Mouse (Mus musculus): ENCODE results near the gene Ptprg. TPM values are rescaled to one million over a fixed set of nuclear protein-coding genes. Genes with fewer than 3 reads are reported as not detected.

The Ptprg gene
- polyA plus RNA-seq, 1 experiment from 2014 or later = 50.1 TPM

DNA sequence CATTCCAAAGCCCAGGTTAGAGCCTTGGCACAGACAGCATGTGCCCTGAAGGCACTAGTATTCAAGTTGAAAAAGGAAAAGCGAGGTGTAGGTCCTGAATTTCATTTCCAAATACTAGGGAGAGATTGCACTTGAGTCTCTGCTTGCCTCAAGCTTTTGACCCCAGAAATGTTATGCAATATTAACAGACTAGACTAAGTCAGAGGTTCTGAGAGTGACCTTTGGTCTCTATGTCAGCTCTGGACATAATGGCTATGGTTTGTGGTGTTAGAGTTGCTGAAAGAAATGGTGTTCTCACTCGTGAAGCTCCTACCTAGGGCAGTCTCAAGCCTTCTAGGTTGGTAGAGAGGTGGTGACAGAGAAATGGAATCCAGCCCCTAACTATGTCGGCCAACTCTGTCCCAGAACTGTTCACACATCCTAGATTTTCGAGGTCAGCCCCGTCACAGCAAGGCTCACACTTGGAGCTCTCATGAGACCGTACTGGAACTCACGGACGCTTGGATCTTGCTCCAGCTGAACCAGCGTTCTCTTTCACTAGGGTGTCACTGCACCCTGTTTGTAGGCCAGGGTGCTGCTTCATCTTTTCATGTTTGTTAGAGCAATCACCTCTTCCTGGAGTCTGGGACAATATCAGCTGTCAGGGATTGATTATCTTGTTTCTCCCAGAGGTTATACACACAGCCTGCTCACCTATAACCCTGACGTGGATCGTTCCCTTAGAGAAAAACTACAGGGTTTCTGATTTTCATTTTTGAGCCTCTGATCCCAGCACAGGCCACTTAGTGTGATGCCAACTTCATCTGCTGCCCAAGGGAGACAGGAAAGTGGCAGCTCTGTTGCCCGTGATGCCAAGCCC lies 551.2 kb downstream of the Ptprg start:
- ATAC-seq (ENCODE audit: low FRiP score, low TSS enrichment) (no peak), DNase-seq (no peak)
- Histone ChIP-seq H3K9ac (replicated peaks; ENCODE audit: low read length) (no peak overlapping the region), H3K4me1 (ENCODE audit: control insufficient read depth, insufficient read depth, low read length) (0 out of 2 replicates have a peak, but pooled peaks cover 7% of the 10 kb centered on the region), H3K9me3 (ENCODE audit: control insufficient read depth, low read length) (no peaks in the 10 kb centered on the region), H3K4me2 (ENCODE audit: low read length) (no peak overlapping the region), H3K27me3 (ENCODE audit: control insufficient read depth, insufficient read depth, low read length) (no peaks in the 10 kb centered on the region), H3K27ac (replicated peaks; ENCODE audit: low read depth, low read length) (no peak overlapping the region), H3K36me3 (ENCODE audit: control insufficient read depth, insufficient read depth, low read length) (no peaks in the 10 kb centered on the region), H3K4me3 (replicated peaks; ENCODE audit: low read depth, low read length) (no peak overlapping the region)
- 85% methylated on average over 12 of the region's 12 CpGs for WGBS

GRCm38 (mm10) chr14:12105156-12105430 lies 551.8 kb downstream of the Ptprg start:
- Histone ChIP-seq H3K9ac (replicated peaks; ENCODE audit: low read length) (no peak overlapping the region), H3K27ac (replicated peaks; ENCODE audit: low read depth, low read length) (no peak overlapping the region), H3K4me3 (replicated peaks; ENCODE audit: low read depth, low read length) (no peak overlapping the region), H3K4me2 (ENCODE audit: low read length) (no peak overlapping the region), H3K36me3 (ENCODE audit: control insufficient read depth, insufficient read depth, low read length) (no peaks in the 10 kb centered on the region), H3K27me3 (ENCODE audit: control insufficient read depth, insufficient read depth, low read length) (no peaks in the 10 kb centered on the region), H3K9me3 (ENCODE audit: control insufficient read depth, low read length) (no peaks in the 10 kb centered on the region), H3K4me1 (ENCODE audit: control insufficient read depth, insufficient read depth, low read length) (0 out of 2 replicates have a peak, but pooled peaks cover 7% of the 10 kb centered on the region)
- DNase-seq (no peak), ATAC-seq (ENCODE audit: low FRiP score, low TSS enrichment) (no peak)
- 90% methylated on average over 2 of the region's 2 CpGs for WGBS

DNA sequence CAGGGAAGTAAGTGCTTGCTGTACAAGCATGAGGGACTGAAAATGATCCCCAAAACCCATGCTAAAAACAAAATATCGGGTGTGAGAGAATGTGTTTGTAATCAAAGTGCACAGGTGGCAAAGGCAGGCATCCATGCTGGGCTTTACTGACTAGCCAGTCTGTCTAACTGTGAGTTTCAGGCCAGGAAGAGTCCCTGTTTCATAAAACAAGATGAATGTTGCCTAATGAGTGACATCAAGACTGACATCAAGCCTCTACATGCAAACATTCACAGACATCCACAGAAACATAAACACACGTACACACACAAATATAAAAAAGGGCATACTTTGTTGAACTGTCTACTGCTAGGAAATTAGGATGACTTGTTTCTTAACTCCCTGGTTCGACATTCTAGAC lies 552.3 kb downstream of the Ptprg start:
- H3K9ac ChIP-seq (replicated peaks; ENCODE audit: low read length) = no peak overlapping the region
- DNase-seq (no peak), ATAC-seq (ENCODE audit: low FRiP score, low TSS enrichment) (no peak)
- no peak overlapping the region for H3K4me2 ChIP-seq (ENCODE audit: low read length)
- no peaks in the 10 kb centered on the region for H3K36me3 ChIP-seq (ENCODE audit: control insufficient read depth, insufficient read depth, low read length)
- 0 out of 2 replicates have a peak, but pooled peaks cover 7% of the 10 kb centered on the region for H3K4me1 ChIP-seq (ENCODE audit: control insufficient read depth, insufficient read depth, low read length)
- H3K27me3 ChIP-seq (ENCODE audit: control insufficient read depth, insufficient read depth, low read length) = no peaks in the 10 kb centered on the region
- 93% methylated on average over 3 of the region's 3 CpGs for WGBS
- no peaks in the 10 kb centered on the region for H3K9me3 ChIP-seq (ENCODE audit: control insufficient read depth, low read length)
- H3K27ac ChIP-seq (replicated peaks; ENCODE audit: low read depth, low read length) = no peak overlapping the region
- H3K4me3 ChIP-seq (replicated peaks; ENCODE audit: low read depth, low read length) = no peak overlapping the region

GRCm38 (mm10) chr14:12107459-12107858 lies 554.1 kb downstream of the Ptprg start:
- H3K4me2 ChIP-seq (ENCODE audit: low read length) = no peak overlapping the region
- H3K9me3 ChIP-seq (ENCODE audit: control insufficient read depth, low read length) = no peaks in the 10 kb centered on the region
- H3K4me1 ChIP-seq (ENCODE audit: control insufficient read depth, insufficient read depth, low read length) = no peaks in the 10 kb centered on the region
- ATAC-seq (ENCODE audit: low FRiP score, low TSS enrichment) (no peak), DNase-seq (no peak)
- H3K4me3 ChIP-seq (replicated peaks; ENCODE audit: low read depth, low read length) = no peak overlapping the region
- H3K36me3 ChIP-seq (ENCODE audit: control insufficient read depth, insufficient read depth, low read length) = no peaks in the 10 kb centered on the region
- no peak overlapping the region for H3K9ac ChIP-seq (replicated peaks; ENCODE audit: low read length)
- H3K27ac ChIP-seq (replicated peaks; ENCODE audit: low read depth, low read length) = no peak overlapping the region
- no peaks in the 10 kb centered on the region for H3K27me3 ChIP-seq (ENCODE audit: control insufficient read depth, insufficient read depth, low read length)
- 71% methylated on average over 7 of the region's 7 CpGs for WGBS

DNA sequence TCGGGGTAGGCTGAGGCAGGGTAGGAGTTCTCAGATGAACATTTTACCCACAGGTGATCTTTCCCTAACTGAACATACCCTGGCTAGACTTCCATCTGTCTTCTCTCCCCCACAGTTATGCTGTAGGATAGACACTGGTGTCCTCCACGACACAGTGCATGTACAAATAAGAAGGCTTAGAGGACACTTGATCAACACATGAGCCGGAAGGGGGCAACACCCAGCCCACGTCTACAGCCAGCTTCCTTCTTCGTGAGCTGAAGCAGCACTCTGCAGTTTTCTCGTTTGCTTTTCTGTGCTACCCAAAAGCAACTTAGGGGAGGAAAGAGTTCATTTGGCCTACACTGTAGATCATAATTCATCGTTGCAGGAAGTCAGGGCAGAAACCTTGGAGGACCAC lies 554.7 kb downstream of the Ptprg start:
- H3K9ac ChIP-seq (replicated peaks; ENCODE audit: low read length) = no peak overlapping the region
- no peak for DNase-seq
- H3K36me3 ChIP-seq (ENCODE audit: control insufficient read depth, insufficient read depth, low read length) = no peaks in the 10 kb centered on the region
- H3K9me3 ChIP-seq (ENCODE audit: control insufficient read depth, low read length) = no peaks in the 10 kb centered on the region
- H3K4me2 ChIP-seq (ENCODE audit: low read length) = no peak overlapping the region
- no peak for ATAC-seq (ENCODE audit: low FRiP score, low TSS enrichment)
- no peaks in the 10 kb centered on the region for H3K4me1 ChIP-seq (ENCODE audit: control insufficient read depth, insufficient read depth, low read length)
- no peak overlapping the region for H3K27ac ChIP-seq (replicated peaks; ENCODE audit: low read depth, low read length)
- H3K4me3 ChIP-seq (replicated peaks; ENCODE audit: low read depth, low read length) = no peak overlapping the region
- 92% methylated on average over 7 of the region's 7 CpGs for WGBS
- H3K27me3 ChIP-seq (ENCODE audit: control insufficient read depth, insufficient read depth, low read length) = no peaks in the 10 kb centered on the region

- no peaks in the 10 kb centered on the region for H3K27me3 ChIP-seq (ENCODE audit: control insufficient read depth, insufficient read depth, low read length)
- ATAC-seq (ENCODE audit: low FRiP score, low TSS enrichment) (no peak), DNase-seq (peak; percentile 23)
- H3K4me2 ChIP-seq (ENCODE audit: low read length) = no peak overlapping the region
- H3K9ac ChIP-seq (replicated peaks; ENCODE audit: low read length) = no peak overlapping the region
- WGBS = 68% methylated on average over 2 of the region's 2 CpGs
- no peaks in the 10 kb centered on the region for H3K4me1 ChIP-seq (ENCODE audit: control insufficient read depth, insufficient read depth, low read length)
- H3K4me3 ChIP-seq (replicated peaks; ENCODE audit: low read depth, low read length) = no peak overlapping the region
- no peaks in the 10 kb centered on the region for H3K9me3 ChIP-seq (ENCODE audit: control insufficient read depth, low read length)
- H3K27ac ChIP-seq (replicated peaks; ENCODE audit: low read depth, low read length) = no peak overlapping the region
- no peaks in the 10 kb centered on the region for H3K36me3 ChIP-seq (ENCODE audit: control insufficient read depth, insufficient read depth, low read length)
Measured at GRCm38 (mm10) chr14:12112548-12113011, 559.2 kb downstream of the Ptprg start.

DNA sequence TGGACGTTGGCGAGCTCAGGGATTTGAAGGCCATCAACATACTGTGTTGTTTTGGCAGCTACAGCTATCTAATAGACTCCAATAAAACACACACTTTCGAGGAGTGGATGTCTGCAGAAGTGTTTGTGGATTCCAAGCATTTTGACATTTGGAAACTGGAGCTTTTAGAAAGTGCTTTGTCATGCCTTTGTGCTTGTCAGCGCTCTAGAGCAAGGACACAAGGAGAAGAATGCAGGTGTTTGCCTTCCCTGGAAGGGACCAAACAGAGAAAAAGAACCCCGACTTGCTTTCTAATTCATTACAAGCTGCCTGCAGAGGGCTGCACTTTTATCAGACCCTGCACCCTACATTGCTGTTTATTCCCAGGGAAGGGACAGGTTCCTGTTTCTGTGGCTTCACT lies 560.0 kb downstream of the Ptprg start:
- H3K4me2 ChIP-seq (ENCODE audit: low read length) = no peak overlapping the region
- DNase-seq (no peak), ATAC-seq (ENCODE audit: low FRiP score, low TSS enrichment) (no peak)
- no peak overlapping the region for H3K9ac ChIP-seq (replicated peaks; ENCODE audit: low read length)
- no peak overlapping the region for H3K4me3 ChIP-seq (replicated peaks; ENCODE audit: low read depth, low read length)
- H3K36me3 ChIP-seq (ENCODE audit: control insufficient read depth, insufficient read depth, low read length) = no peaks in the 10 kb centered on the region
- H3K27me3 ChIP-seq (ENCODE audit: control insufficient read depth, insufficient read depth, low read length) = no peaks in the 10 kb centered on the region
- no peak overlapping the region for H3K27ac ChIP-seq (replicated peaks; ENCODE audit: low read depth, low read length)
- WGBS = 70% methylated on average over 5 of the region's 5 CpGs
- H3K9me3 ChIP-seq (ENCODE audit: control insufficient read depth, low read length) = no peaks in the 10 kb centered on the region
- H3K4me1 ChIP-seq (ENCODE audit: control insufficient read depth, insufficient read depth, low read length) = no peaks in the 10 kb centered on the region

DNA sequence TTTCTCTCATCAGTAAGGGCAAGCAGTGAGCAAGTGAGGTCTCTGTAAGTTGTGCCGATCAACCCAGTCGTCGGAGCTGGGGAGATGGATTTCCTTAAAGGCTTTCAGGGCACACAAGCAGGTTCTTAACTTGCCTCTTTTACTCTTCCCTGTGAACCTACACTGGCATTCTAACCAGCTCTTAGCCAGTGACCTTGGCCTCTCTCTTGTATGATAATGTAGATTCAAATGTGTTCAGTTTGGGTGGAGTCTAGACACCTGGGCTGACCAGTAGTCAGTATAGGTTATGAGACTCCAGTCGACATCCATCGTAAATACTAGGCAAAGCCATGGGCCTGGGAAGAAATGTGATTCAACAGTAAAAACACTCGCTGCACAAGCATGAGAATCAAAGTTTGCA lies 560.7 kb downstream of the Ptprg start:
- no peak overlapping the region for H3K9ac ChIP-seq (replicated peaks; ENCODE audit: low read length)
- no peak for ATAC-seq (ENCODE audit: low FRiP score, low TSS enrichment)
- H3K4me3 ChIP-seq (replicated peaks; ENCODE audit: low read depth, low read length) = no peak overlapping the region
- 90% methylated on average over 6 of the region's 6 CpGs for WGBS
- no peaks in the 10 kb centered on the region for H3K36me3 ChIP-seq (ENCODE audit: control insufficient read depth, insufficient read depth, low read length)
- no peak overlapping the region for H3K4me2 ChIP-seq (ENCODE audit: low read length)
- no peaks in the 10 kb centered on the region for H3K4me1 ChIP-seq (ENCODE audit: control insufficient read depth, insufficient read depth, low read length)
- H3K27ac ChIP-seq (replicated peaks; ENCODE audit: low read depth, low read length) = no peak overlapping the region
- no peaks in the 10 kb centered on the region for H3K27me3 ChIP-seq (ENCODE audit: control insufficient read depth, insufficient read depth, low read length)
- DNase-seq = no peak
- H3K9me3 ChIP-seq (ENCODE audit: control insufficient read depth, low read length) = no peaks in the 10 kb centered on the region

GRCm38 (mm10) chr14:12119260-12119659 lies 565.9 kb downstream of the Ptprg start:
- H3K36me3 ChIP-seq (ENCODE audit: control insufficient read depth, insufficient read depth, low read length) = no peaks in the 10 kb centered on the region
- H3K9me3 ChIP-seq (ENCODE audit: control insufficient read depth, low read length) = no peaks in the 10 kb centered on the region
- H3K27me3 ChIP-seq (ENCODE audit: control insufficient read depth, insufficient read depth, low read length) = no peaks in the 10 kb centered on the region
- no peak overlapping the region for H3K4me3 ChIP-seq (replicated peaks; ENCODE audit: low read depth, low read length)
- 57% methylated on average over 8 of the region's 8 CpGs for WGBS
- no peaks in the 10 kb centered on the region for H3K4me1 ChIP-seq (ENCODE audit: control insufficient read depth, insufficient read depth, low read length)
- no peak overlapping the region for H3K9ac ChIP-seq (replicated peaks; ENCODE audit: low read length)
- H3K27ac ChIP-seq (replicated peaks; ENCODE audit: low read depth, low read length) = no peak overlapping the region
- no peak overlapping the region for H3K4me2 ChIP-seq (ENCODE audit: low read length)
- ATAC-seq (ENCODE audit: low FRiP score, low TSS enrichment) (no peak), DNase-seq (no peak)

Measured in midbrain, embryonic 14.5 days (tissue).